Mouse (Mus musculus) heart, postnatal 4 days (tissue): ENCODE results near the gene Flad1. TPM values are rescaled to one million over a fixed set of nuclear protein-coding genes. Genes with fewer than 3 reads are reported as not detected.
A peak's percentile ranks its signal among the peaks of the same experiment; 100 is the strongest.

ENCODE experiments used
- DNase-seq: peaks from one replicate; pipeline ENCODE4 v3.0.0; 2021
- total RNA-seq, 2 experiments: library from RNA; stranded (reverse); gene quantifications; 2 replicates each; pipeline ENCODE4 v1.2.3; 2021

Flad1 gene
- total RNA-seq, 2 experiments from 2014 or later = 30.7 to 33.0 TPM

DNA sequence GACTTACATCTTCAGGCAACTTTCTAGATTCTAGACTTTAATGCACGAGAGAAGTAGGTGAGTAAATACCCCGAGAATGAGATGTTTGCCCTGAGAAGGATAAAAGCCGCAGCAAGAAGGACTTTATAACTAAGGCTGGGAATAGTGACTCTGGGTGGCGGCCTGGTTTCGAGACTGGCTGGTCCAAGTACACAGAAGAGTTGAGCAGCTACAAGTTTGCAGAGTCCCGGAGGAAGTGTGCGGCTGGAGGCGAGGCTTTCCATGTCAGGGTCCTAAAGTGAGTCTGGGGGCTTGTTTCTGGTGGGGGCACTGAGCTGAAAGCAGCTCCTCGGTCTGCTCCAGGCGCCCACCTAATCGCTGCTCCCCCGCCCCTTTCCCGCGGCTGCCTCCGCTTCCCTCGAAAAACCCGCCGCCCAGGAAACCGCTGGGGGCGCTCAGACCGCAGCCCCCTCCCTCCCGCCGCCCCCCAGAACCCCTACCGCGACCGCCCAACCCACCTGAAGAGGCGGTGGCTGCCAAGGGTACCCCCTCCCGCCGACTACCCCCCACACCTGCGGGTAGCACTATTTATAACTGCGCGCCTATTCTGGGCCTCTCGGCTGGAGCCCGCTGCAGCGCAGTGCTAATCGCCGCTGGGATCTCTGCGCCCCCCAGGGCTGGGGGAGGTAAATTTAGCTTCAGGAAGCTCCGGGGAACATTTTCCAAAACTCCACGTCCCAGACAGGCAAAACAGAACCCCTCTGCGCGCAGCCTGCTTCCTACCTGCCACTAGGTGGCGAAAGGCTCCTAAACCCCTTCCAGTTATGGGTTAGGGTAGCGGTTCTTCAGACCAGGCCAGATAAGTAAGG is 15.6 kb downstream of the Flad1 start:
- peak; percentile 80 for DNase-seq

DNA sequence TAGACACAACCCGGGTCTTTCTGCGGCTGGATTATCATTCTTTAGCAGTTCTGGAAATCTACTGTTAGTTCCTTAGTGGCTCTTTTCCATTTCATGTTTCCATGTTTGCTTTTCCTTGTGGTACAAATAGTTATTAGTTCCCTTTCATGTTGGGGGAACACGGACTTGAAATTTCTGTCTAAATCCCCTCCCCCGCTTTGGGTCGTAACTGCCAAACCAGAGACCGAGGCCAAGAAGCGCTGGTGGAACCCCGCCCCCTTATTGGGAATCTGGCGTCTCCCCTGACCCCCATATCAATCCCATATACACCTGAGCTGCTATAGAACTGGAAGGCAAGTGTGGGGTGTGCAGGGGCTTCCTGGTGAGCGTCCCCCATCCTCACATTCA is 16.3 kb downstream of the Flad1 start:
- no peak for DNase-seq

DNA sequence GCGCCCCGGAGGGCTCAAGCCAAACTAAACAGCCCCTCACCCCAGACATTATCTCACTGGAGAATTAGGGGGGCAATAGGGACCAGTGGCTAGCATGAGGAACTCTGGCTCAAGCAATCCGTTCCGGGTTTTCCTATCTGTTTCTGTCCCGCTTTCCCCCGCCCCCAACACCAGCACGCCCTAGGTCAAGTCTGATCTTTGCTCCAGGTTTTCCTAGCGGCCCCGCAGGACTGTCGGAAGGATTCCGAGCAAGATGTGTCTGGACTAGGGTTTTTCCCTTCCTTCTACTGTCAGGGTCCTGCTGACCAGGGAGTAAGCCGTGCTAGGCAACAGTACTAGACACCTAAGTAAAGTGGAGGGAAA is 16.8 kb downstream of the Flad1 start:
- DNase-seq = peak; percentile 87

DNA sequence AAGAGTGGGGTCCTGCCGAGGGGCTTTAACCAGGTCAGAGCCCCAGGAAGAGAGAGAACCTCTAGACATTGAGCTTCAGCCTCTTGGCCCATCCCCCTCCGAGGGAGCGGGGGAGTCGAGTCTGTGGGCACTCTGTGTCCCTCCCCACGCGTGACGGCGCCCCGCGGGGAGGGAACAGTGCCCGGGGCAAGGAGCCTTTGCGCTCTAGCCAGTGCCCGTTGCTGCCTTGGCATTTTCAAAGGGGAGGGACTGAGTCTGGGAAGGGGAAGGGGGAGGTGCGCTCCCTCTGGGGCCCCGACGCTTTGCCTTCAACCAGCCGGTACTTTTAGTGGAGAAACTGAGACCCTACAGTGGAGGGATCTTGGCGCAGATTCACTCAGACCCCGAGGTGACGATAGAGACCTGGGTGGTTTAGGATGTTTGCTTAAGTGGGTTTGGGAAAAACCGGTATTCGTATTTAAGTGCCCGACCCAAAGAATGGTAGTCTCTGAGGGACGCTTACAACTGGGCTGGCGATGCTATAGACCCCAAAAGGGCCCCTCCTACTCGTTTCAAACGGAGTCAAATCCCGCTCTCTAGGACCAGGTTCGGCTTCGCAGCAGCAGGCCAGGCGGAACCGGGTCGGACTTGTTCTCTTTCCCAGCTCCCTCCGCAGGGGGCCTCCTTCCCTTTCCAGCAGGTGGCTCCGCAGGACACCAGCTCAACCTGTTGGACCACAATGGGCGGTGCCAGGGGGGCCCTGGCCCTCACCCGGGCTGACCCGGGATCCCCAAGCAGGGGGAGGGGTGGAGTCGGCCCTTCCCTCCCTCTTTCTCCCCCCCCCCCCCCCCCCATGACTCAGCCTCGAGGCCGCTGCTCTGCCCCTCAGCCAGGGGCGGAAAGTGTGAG is 17.4 kb downstream of the Flad1 start, which contains the start of gene Zbtb7b:
Gene Zbtb7b, minus strand, starts transcription at position 771 of the 888 bp plus-strand sequence.
- DNase-seq = peak; percentile 79

DNA sequence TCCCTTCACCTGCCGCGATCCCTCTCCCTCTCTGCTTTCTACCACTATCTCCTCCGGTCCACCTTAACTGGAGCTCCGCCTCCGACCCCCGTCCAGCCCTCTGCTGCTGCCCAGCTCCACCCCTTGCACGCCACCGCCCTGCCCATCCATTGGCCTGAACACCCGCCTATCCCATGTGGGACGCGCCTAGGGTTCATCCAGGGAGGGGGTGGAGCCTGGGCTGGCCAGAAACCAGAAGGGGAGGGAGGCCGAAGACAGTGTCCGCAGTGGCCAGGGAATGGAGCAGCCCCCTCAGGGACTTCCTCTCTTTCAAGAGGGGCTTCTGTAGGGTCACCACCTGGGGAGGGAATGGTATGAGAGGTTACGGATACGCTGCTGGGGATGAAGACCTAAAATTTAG is 18.1 kb downstream of the Flad1 start:
- DNase-seq = peak; percentile 99

DNA sequence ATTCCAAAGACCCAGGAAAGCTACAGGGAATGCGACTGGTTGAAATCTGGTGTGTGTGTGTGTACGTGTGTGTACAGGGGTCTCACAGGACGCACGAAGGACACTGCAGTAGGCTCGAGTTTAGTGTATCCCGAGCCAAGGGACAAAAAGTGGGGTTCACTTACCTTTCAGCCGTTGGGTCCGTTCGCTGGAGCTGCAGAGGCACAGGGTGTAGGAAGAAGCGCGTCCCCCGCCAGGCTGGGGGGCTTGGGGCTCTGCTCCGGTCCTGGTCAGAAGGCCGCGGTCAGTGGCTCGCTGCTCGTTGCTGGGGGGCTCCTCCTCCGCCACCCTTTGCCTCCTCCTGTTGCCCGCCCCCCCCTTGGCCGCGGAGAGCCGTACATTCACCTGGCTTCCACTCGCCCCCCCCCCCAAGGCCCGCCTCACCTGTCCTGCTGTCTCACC is 18.8 kb downstream of the Flad1 start:
- no peak for DNase-seq

DNA sequence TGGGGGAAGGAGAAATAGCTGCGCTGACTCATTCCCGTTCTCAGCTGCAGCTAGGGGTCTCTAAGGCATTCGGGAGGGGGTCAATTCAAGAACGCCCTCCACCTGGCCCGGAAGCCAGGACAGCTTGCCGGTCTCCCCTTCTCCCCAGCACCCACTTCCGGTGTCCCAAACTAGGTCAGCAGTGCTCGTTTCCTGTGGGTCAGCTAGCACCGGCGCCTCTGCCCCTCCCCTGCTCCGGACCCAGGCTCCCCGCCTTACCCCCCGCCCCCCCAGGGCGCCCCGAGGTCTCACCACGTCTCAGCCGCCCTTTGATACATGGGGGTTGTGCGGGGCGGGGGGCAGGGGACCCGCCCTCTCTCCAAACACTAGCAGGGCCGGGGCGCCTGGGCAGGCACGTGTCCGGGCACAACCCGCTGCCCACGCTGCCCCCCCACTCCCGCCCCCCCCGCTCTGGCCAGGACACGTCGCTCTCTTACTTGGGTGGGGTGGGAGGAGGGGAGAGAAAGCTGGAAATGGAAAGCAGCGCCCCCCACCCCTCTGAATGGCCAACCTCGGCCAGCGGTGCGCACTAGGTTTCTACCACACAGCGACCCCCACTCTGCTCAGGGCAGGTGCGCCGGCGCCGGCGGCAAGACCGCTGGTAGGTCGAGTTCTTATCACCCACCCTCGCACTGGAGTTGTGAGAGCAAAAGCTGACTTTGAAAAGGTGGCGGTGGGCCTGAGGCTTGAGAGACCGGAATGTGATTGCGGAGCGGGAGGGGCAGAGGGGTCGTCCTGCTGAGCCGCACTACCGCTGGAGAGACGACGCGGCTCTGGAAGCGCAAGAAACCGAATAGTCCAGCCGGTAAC is 19.8 kb downstream of the Flad1 start:
- peak; percentile 72 for DNase-seq

DNA sequence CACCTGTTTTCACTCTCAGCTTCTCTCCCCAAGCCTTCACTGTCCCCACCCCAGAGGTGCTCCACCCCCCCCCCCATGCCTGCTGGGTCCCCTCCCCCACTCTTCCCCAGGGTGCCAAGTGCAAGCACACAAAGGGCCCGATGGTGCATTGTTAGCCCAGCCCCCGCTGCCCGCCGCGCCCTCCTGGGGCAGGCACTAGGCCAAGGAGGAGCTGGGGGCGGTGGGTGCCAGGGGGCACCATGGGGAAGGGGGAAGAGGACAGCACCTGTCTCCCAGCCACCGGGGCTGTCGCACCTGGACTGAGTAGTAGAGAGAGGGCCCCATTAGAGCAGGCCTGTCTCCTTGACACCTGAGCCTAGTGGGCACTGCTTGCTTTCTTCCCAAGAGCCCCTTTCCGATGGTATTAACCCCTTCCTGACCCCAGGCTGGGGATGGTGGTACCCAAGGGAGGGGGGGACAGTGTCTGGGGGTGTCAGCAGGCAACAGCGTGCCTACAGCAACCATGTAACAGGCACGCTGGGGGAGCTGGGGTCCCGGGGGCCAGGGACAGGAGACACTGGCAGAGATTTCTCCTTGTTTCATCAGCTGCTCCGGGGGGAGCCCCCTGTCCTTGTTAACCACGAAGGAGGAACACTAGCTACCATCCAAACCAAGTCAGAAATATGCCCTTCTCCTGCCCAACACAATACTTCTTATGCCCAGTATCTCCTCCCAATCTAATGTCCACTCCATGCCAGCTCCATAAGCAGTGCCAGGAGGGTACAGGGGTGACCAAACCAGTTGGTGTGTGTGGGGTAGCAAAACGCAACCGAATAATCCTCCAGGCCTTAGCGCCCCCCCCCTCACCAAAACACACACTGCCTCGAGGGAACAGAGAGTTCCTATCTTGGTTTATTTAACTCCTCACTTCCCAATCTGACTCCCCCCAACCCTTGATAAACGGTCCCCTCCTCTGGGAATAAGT is 20.7 kb downstream of the Flad1 start:
- DNase-seq = peak; percentile 53

DNA sequence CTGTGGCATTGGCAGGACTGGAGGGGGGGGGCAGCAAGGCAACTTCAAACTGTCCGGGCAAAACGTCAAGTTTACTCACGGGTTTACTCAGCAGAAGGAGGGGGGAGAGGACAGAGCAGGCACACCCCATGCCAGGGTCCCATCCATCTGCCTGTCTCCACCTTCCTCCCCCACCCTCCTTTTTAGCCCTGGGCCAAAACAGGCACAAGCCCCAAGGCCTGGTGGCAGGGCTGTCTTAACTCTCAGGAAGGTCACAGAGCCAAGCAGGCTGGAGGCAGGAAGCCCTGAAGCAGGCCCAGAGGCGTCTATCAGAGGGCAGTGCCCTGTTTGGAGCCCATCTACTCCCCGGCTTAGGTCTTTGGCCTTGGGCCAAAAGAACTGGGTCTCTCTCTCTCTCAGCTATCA is 21.6 kb downstream of the Flad1 start:
- DNase-seq = peak; percentile 58

DNA sequence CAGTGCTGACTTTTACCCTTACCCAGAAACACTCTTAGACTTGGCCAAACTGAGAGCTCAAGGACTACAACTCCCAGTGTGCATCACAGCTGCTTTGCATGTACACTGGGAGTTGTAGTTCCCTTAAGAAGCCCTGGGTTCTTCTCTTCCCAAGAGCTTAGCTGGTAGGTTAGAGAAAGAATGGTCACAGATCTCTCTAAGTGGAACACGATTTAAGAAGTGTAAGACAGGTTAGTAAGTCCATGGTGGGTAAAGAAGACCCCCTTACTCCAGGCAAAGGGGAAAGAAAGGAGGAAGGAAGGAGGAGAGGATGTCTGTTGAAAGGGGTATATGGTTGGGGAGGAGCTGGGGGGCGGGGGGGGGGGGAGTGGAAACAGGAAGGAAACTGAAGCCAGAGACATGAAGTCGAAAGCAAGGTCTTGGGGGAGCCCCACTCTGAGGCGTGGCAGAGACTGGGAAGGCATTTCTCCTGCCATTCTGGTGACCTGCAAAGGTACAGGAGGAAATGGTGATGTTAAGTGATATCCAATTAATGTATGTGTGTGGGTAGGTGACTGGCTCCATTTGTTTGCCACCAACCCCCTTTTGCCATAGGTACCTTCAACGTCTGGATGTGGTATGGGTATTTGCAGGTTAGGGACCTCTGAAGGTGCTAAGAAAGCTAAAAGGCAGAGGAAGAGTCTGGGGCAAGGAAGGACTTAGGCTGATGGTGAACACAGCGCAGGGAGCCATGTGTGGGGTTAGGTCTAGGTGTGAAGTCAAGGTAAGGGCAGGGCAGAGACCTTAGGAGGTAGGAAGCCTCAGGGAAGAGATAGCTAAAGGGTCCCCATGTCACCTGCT is 22.5 kb downstream of the Flad1 start:
- no peak for DNase-seq

DNA sequence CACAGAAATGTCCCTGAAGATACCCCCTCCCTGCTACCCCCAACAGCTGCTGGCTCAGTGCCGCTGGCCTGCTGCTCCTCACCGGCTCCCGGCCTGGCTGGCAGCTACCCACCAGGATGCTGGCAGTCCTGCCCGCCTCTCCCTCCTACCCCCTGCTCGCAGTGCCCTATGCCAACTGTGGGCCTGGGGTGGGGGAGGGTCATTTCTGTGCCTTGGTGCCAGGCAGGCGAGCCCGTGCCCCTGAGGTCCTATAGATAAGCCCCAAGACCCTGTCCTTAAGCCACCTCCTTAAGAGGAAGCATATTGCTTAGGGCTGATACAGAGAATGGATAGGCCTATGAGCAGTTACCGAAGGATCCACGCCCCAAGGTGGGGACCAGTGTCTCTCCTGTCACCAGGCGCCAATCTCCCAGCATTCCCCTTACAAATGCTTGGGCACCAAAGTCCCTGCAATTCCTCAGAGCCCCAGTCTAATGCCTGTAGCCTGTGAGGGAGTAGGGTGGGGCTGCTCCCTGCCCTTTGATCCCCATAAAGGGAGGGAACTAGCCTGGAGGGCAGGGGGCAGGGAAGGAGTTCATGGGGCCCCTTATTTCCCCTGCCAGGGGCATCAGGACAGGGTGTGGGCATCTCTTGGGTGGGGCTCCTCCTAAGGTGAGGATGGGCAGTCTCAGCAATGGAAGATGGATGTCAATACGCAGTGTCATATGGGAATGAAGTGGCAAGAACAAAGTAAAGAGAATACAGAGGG is 23.4 kb downstream of the Flad1 start:
- DNase-seq = peak; percentile 83

DNA sequence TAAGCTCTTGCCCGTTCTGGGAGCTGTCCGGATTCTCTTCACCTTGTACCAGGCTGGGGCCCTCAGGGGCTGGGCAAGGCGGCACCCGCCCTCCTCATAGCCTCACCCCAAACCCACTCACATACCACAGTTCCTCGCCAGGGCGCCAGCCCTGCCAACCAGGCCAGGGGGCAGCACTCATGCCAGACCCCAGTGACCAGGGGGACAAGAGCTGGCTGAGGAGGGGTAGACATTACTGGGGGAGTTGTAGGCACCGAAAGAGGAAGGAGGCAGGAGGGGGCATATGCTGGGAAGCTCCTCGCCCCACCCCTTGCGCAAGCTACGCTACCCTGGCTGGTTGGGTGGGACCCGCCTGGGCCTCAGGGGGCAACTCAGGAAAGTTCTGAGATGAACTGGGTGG is 24.0 kb downstream of the Flad1 start:
- no peak for DNase-seq

DNA sequence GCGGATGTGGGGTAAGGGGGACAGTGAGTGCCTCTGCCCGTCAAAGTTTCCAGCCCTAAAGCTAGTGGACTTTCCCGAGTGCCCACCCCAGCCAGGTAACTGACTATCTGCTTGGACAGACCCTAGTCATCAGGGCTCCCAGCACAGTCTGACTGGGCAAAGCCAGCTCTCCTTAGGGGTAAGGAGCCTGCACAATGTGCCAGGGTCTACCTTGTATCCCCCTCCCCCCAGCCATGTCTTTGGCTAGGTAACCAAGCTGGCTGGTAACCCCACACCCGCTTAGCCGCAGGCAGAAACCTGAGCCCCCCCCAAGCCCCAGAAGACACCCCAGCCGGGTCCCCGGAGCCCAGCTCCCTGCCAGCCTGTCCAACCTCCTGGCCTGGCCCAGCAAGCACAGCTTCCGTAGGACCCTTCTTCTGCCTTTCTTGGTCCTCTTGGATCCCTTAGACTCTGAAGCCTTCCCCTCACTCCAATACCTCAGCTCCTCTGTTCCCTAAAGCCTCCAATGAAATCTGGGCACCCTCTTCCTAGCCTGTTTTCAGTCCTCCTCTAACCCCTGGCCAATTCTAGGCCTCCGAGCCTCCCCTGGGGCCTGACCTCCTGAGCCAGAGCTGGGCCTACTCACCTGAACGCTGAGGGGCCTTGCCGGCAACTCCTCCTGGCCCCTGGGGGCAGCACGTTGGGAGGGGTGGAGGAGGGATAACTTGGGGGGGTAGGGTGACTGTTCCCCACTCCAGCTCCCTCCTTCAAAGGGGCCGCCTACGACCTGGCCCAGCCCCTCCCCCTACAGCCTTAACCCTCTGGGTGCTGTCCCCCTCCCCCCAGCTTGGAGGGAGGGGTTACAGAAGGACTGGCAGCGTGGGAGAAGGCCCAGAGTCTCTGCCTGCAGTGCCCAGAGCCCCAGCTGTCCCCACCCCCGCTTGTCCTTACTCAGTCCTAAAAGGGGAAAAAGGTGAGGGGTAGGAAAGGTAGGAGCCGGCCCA is 24.9 kb downstream of the Flad1 start:
- DNase-seq = no peak

DNA sequence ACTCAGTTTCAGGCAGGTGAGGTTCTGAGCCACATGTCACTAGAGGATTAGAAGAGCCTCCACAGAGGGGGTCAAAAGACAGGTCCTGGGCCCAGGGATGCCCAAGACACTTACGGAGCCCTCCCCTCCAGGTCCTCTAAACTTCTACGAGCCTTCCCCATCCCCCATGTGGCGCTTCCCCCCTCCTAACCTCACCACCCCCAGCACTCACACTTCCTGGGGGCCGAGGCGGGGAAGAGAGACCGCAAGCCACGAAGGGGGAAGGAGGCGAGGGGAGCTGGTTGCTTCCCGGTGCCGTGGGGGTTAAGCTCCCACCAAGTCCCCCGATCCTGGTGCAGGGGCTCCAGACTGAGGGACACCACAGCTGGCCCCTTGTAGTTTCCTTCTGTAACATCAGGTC is 26.2 kb downstream of the Flad1 start:
- DNase-seq = no peak

DNA sequence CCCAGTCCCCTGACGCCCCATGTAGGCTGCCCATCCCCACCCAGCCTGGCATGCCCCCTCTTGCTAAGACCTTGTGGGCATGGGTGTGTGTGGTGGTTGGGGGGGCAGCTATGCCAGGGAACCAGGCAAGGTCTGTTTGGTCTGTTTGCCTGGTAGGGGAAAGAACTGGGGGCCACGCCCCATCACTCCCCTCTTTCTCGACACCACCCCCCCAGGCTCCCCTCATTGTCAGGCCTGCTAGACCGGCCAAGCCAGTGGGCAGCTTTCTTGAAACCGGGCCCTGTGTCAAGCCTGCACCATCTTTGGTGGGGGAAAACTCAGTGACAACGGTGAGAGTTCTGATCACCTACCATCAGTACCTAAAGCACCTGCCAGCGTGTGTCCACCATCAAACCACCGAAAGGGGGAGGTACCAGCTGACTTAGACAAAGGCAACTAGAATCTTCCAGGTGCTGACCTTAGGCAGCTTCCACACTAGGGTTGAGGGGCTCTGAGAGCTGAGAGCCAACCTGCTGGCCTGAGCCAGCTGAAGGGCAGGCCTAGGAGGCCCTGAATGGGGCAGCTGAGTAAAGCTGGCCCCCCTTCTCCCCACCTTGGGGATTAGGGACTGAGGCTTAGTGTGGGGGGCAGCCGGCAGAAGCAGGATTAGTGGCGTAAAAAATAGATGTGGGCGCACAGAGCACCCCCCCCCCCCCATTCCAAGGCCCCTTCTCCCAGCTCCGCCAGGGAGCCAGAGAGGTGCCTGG is 27.2 kb downstream of the Flad1 start:
- DNase-seq = no peak

DNA sequence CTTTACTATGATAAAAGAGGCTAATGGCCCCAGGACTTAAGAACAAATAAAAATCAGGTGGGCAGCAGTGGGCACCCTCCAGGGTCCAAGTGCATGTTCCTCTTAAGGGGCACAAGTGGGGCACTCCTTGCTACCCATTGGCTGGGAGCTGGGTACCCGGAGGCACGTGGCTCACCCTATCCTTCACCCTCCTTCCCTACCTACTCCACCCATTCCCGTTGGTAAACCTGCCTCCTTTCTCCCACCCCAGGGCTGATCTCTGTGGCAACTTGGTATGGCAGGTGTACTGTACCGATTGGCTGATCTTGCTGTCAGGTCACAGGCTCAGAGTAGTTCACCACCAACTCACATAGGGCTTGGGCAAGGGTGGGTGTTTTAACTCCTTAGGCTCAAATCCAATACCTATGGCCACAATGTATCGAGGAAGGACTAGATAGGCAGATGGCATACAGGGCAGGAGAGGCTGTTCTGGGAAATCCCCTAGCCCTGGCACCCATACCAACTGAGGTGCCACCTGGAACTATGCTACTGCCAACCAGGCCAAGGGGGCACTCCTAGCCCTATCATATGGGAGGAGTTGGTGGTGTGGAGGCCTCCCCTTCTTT is 27.9 kb downstream of the Flad1 start:
- DNase-seq = no peak

DNA sequence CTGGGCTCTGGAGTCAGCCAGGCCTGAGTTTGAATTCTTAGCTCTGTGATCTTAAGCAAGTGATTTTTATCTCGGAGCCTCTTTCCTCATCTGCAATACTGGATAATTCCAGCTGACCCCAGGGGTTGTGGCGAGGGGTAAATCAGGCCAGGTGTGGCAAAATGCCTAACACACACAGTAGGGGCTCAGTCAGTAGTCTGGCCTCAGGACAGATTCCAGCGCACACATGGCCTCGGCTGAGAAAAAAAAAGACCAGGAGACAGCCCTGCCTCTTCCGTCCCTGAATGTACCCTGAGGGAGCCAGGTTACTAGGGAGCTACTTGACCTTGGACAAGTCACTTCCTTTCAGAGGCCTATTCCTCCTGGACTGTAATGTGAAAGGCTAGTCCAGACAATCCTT is 28.7 kb downstream of the Flad1 start:
- DNase-seq = no peak
